Mouse (Mus musculus) liver, postnatal 0 days (tissue): Measurements from ENCODE around the gene Slc39a11.

ENCODE experiments used
- CTCF ChIP-seq: sonication (generic); IDR thresholded peaks from 2 replicates; pipeline ENCODE4 v1.5.1; 2016; ENCODE audit warnings: antibody characterized with exemption, low read depth
- EP300 ChIP-seq: IDR thresholded peaks from 2 replicates; pipeline ENCODE4 v1.6.1; 2016; ENCODE audit warnings: antibody characterized with exemption, low read depth, mild to moderate bottlenecking

GRCm38 (mm10) chr11:113362617-113363016 is 287.3 kb downstream of the Slc39a11 start:
- TF ChIP-seq CTCF (no peak), EP300 (no peak)
